Comparison of ENCODE assay signal across 24 mouse cellular contexts in genomic region chr12:40106874-40107273, GRCm38 (mm10). TPM values are rescaled to one million over a fixed set of nuclear protein-coding genes. Genes with fewer than 3 reads are reported as not detected.
DNase-seq lines count a peak whose midpoint lies in the region; ATAC-seq lines count a peak whose summit lies in the region.
"Had no signal": no experiment of that assay in that cellular context is flagged by ENCODE, and none has a peak within 500 bp of the region (broad histone marks: within the 10 kb centered on the region; RNA-seq: fewer than 3 reads in every experiment).

No protein-coding gene starts in this region.

- no peaks in the 10 kb centered on the region for H3K36me3 ChIP-seq in kidney, embryonic 15.5 days
- H3K36me3 ChIP-seq in liver, embryonic 11.5 days (ENCODE audit: control insufficient read depth, insufficient read depth, low read length) = no peaks in the 10 kb centered on the region
- H3K36me3 ChIP-seq in liver, embryonic 12.5 days = no peaks in the 10 kb centered on the region
- no peaks in the 10 kb centered on the region for H3K36me3 ChIP-seq in intestine, embryonic 16.5 days (ENCODE audit: control insufficient read depth, insufficient read depth, low read length)
- H3K36me3 ChIP-seq in hindbrain, embryonic 16.5 days (ENCODE audit: control insufficient read depth, insufficient read depth, low read length) = no peaks in the 10 kb centered on the region
- H3K36me3 ChIP-seq: embryonic facial prominence, embryonic 15.5 days; forebrain, embryonic 15.5 days; heart, embryonic 10.5 days; heart, embryonic 15.5 days; hindbrain, embryonic 13.5 days had no signal

- H3K27me3 ChIP-seq in kidney, embryonic 15.5 days = no peaks in the 10 kb centered on the region
- H3K27me3 ChIP-seq in liver, embryonic 11.5 days (replicated peaks; ENCODE audit: control insufficient read depth, insufficient read depth, low read length) = no peaks in the 10 kb centered on the region
- H3K27me3 ChIP-seq in liver, embryonic 12.5 days (replicated peaks) = no peaks in the 10 kb centered on the region
- no peaks in the 10 kb centered on the region for H3K27me3 ChIP-seq in intestine, embryonic 16.5 days (replicated peaks; ENCODE audit: control insufficient read depth, insufficient read depth, low read length)
- H3K27me3 ChIP-seq in hindbrain, embryonic 16.5 days (replicated peaks; ENCODE audit: control insufficient read depth, insufficient read depth, low read length) = no peaks in the 10 kb centered on the region
- H3K27me3 ChIP-seq: CH12.LX; embryonic facial prominence, embryonic 15.5 days; forebrain, embryonic 15.5 days; heart, embryonic 15.5 days; hindbrain, embryonic 13.5 days; Patski had no signal

- H3K9ac ChIP-seq in kidney, embryonic 15.5 days = no peak overlapping the region
- H3K9ac ChIP-seq in liver, embryonic 11.5 days (ENCODE audit: low read depth, low read length) = no peak overlapping the region
- H3K9ac ChIP-seq in liver, embryonic 12.5 days = no peak overlapping the region
- no peak overlapping the region for H3K9ac ChIP-seq in intestine, embryonic 16.5 days (ENCODE audit: low read depth, low read length)
- H3K9ac ChIP-seq in hindbrain, embryonic 16.5 days (ENCODE audit: low read depth, low read length) = no peak overlapping the region
- H3K9ac ChIP-seq: embryonic facial prominence, embryonic 15.5 days; forebrain, embryonic 15.5 days; heart, embryonic 15.5 days; hindbrain, embryonic 13.5 days had no signal

- WGBS in kidney, embryonic 15.5 days = 26% methylated on average over 5 of the region's 5 CpGs
- WGBS in liver, embryonic 11.5 days = 47% methylated on average over 5 of the region's 5 CpGs
- WGBS in liver, embryonic 12.5 days (ENCODE audit: insufficient replicate concordance) = 67% methylated on average over 5 of the region's 5 CpGs
- 35% methylated on average over 5 of the region's 5 CpGs for WGBS in intestine, embryonic 16.5 days
- WGBS in hindbrain, embryonic 16.5 days = 73% methylated on average over 5 of the region's 5 CpGs

- DNase-seq in kidney, postnatal 10 days = no peak
- DNase-seq in liver, embryonic 11.5 days (ENCODE audit: low spot score) = no peak
- DNase-seq in adrenal gland, adult 2 months = no peak
- DNase-seq: adrenal gland, adult 8-10 months; adrenal gland, postnatal 36 days; cerebellum, adult 2 months; cerebellum, postnatal 10 days; gastrocnemius, postnatal 36 days; heart, adult 11 months; heart, postnatal 14 days had no signal

- no peak overlapping the region for H3K27ac ChIP-seq in kidney, embryonic 15.5 days
- no peak overlapping the region for H3K27ac ChIP-seq in liver, embryonic 11.5 days (ENCODE audit: low read depth, low read length)
- no peak overlapping the region for H3K27ac ChIP-seq in liver, embryonic 12.5 days
- H3K27ac ChIP-seq in intestine, embryonic 16.5 days (ENCODE audit: low read length) = no peak overlapping the region
- no peak overlapping the region for H3K27ac ChIP-seq in hindbrain, embryonic 16.5 days (ENCODE audit: low read depth, low read length)
- H3K27ac ChIP-seq: embryonic facial prominence, embryonic 15.5 days; forebrain, embryonic 15.5 days; heart, embryonic 10.5 days; heart, embryonic 15.5 days; hindbrain, embryonic 13.5 days had no signal

- no peak overlapping the region for H3K4me3 ChIP-seq in kidney, embryonic 15.5 days (replicated peaks)
- H3K4me3 ChIP-seq in liver, embryonic 11.5 days (ENCODE audit: low read depth, low read length) = no peak overlapping the region
- no peak overlapping the region for H3K4me3 ChIP-seq in liver, embryonic 12.5 days
- no peak overlapping the region for H3K4me3 ChIP-seq in intestine, embryonic 16.5 days (ENCODE audit: low read length)
- H3K4me3 ChIP-seq in hindbrain, embryonic 16.5 days (ENCODE audit: low read length) = no peak overlapping the region
- H3K4me3 ChIP-seq: embryonic facial prominence, embryonic 15.5 days; erythroblast, embryonic 14.5 days; forebrain, embryonic 15.5 days; heart, embryonic 10.5 days; heart, embryonic 15.5 days; hindbrain, embryonic 13.5 days had no signal

- H3K4me2 ChIP-seq in kidney, embryonic 15.5 days = no peak overlapping the region
- no peak overlapping the region for H3K4me2 ChIP-seq in liver, embryonic 11.5 days
- no peak overlapping the region for H3K4me2 ChIP-seq in liver, embryonic 12.5 days
- H3K4me2 ChIP-seq in intestine, embryonic 16.5 days (ENCODE audit: low read depth, low read length) = no peak overlapping the region
- no peak overlapping the region for H3K4me2 ChIP-seq in hindbrain, embryonic 16.5 days (ENCODE audit: low read length)
- H3K4me2 ChIP-seq: embryonic facial prominence, embryonic 15.5 days; forebrain, embryonic 15.5 days; heart, embryonic 15.5 days; hindbrain, embryonic 13.5 days had no signal

- peaks cover 4% of the 10 kb centered on the region for H3K4me1 ChIP-seq in kidney, embryonic 15.5 days
- H3K4me1 ChIP-seq in liver, embryonic 11.5 days (replicated peaks; ENCODE audit: control insufficient read depth, insufficient read depth, low read length) = no peaks in the 10 kb centered on the region
- no peaks in the 10 kb centered on the region for H3K4me1 ChIP-seq in liver, embryonic 12.5 days
- H3K4me1 ChIP-seq in intestine, embryonic 16.5 days (ENCODE audit: control insufficient read depth, insufficient read depth, low read length) = peaks cover 3% of the 10 kb centered on the region; the same call in 1 of the 2 replicates
- no peaks in the 10 kb centered on the region for H3K4me1 ChIP-seq in hindbrain, embryonic 16.5 days (ENCODE audit: control insufficient read depth, insufficient read depth, low read depth, low read length)
- H3K4me1 ChIP-seq: embryonic facial prominence, embryonic 15.5 days; forebrain, embryonic 15.5 days; heart, embryonic 15.5 days; hindbrain, embryonic 13.5 days had no signal

- ATAC-seq in kidney, embryonic 15.5 days (replicated peaks; ENCODE audit: low FRiP score) = peak; percentile 77
- 0 out of 2 replicates have a peak, but pooled peaks have one; percentile 34 for ATAC-seq in liver, embryonic 11.5 days (replicated peaks; ENCODE audit: low FRiP score)
- ATAC-seq in liver, embryonic 12.5 days = no peak
- peak; percentile 86 for ATAC-seq in intestine, embryonic 16.5 days
- peak; percentile 68 for ATAC-seq in megakaryocyte-erythroid progenitor cell, adult 5-6 weeks (replicated peaks; ENCODE audit: low FRiP score, low TSS enrichment, poor library complexity, severe bottlenecking)
- ATAC-seq in hindbrain, embryonic 16.5 days = no peak
- ATAC-seq: forebrain, embryonic 15.5 days; Patski had no signal

- H3K9me3 ChIP-seq in kidney, embryonic 15.5 days (replicated peaks) = no peaks in the 10 kb centered on the region
- no peaks in the 10 kb centered on the region for H3K9me3 ChIP-seq in liver, embryonic 11.5 days (ENCODE audit: control insufficient read depth, low read length)
- H3K9me3 ChIP-seq in liver, embryonic 12.5 days (replicated peaks) = no peaks in the 10 kb centered on the region
- no peaks in the 10 kb centered on the region for H3K9me3 ChIP-seq in intestine, embryonic 16.5 days (ENCODE audit: control insufficient read depth, low read length)
- no peaks in the 10 kb centered on the region for H3K9me3 ChIP-seq in hindbrain, embryonic 16.5 days (ENCODE audit: control insufficient read depth, low read length)
- H3K9me3 ChIP-seq: embryonic facial prominence, embryonic 15.5 days; forebrain, embryonic 15.5 days; heart, embryonic 10.5 days; heart, embryonic 15.5 days; hindbrain, embryonic 13.5 days had no signal

RNA-seq across cellular contexts. Expression of gene Scin, which starts 27.2 kb away (rescaled TPM):
- 14.9 and 19.9 TPM in 2 replicates for polyA plus RNA-seq in kidney, embryonic 15.5 days (2015; fragmentation: Nextera tagmentation; extraction: Ambion mirVana)
- 0.23 and 0.25 TPM in 2 replicates for polyA plus RNA-seq in liver, embryonic 11.5 days (2014; fragmentation: Nextera tagmentation; extraction: Ambion mirVana)
- polyA plus RNA-seq in liver, embryonic 12.5 days (2016; fragmentation: Nextera tagmentation; extraction: Ambion mirVana) = 0.22 and 0.43 TPM in 2 replicates
- 67.5 and 79.3 TPM in 2 replicates for polyA plus RNA-seq in intestine, embryonic 16.5 days (2015; fragmentation: Nextera tagmentation; extraction: Ambion mirVana)
- total RNA-seq in megakaryocyte-erythroid progenitor cell, adult 5-6 weeks (2014; fragmentation: Nextera tagmentation) = 12.1 and 12.7 TPM in 2 replicates
- total RNA-seq in megakaryocyte-erythroid progenitor cell, adult 5-6 weeks (2017) = 31.9 and 62.5 TPM in 2 replicates
- polyA plus RNA-seq in hindbrain, embryonic 16.5 days (2015; fragmentation: Nextera tagmentation; extraction: Ambion mirVana) = 0.21 TPM in 1 of 2 replicates, not detected in the other
- 1 to 10 TPM; 1.0 to 1.6 TPM for total RNA-seq in adrenal gland, adult 2 months (2021)
- 0.49 and 0.59 TPM in 2 replicates for polyA plus RNA-seq in adrenal gland, adult 2 months (2012; rRNA removed)
- total RNA-seq: CH12.LX had no signal
- polyA plus RNA-seq: forebrain, embryonic 11.5 days; forebrain, embryonic 15.5 days had no signal

Comparison
In these comparisons a context has a peak if more than half of its experiments do, and no peak if none do; other contexts are left out.
1. ATAC-seq: peak in kidney, embryonic 15.5 days (single experiment), liver, embryonic 11.5 days (single experiment), intestine, embryonic 16.5 days (single experiment) and megakaryocyte-erythroid progenitor cell, adult 5-6 weeks (single experiment); none in liver, embryonic 12.5 days (single experiment) and hindbrain, embryonic 16.5 days (single experiment).
2. RNA of gene Scin, which starts 27.2 kb away (polyA plus RNA-seq): 67.5 to 79.3 TPM in intestine, embryonic 16.5 days and 14.9 to 19.9 TPM in kidney, embryonic 15.5 days; 0.49 to 0.59 TPM in adrenal gland, adult 2 months, 0.22 to 0.43 TPM in liver, embryonic 12.5 days, 0.23 to 0.25 TPM in liver, embryonic 11.5 days and 0.21 TPM in hindbrain, embryonic 16.5 days; every median in the first group is over 10 times any median in the second.